Mouse (Mus musculus) bone marrow, adult 2 months (tissue): ENCODE results near the gene Raver2. TPM values are rescaled to one million over a fixed set of nuclear protein-coding genes. Genes with fewer than 3 reads are reported as not detected.
"Not testable (repeated sequence)": the region's sequence is repeated elsewhere in the genome, so short reads cannot be mapped to it uniquely, and the experiment has no call there.

Source experiments
- H3K27ac ChIP-seq: fragments of 200-500 bp; 2 replicates; pipeline ENCODE4 v1.5.1; 2012; ENCODE audit warnings: low read depth, mild to moderate bottlenecking, control low read depth, inconsistent platforms, low read length; ENCODE audit not compliant: control insufficient read depth, poor library complexity, insufficient read depth
- H3K4me1 ChIP-seq: fragments of 200-500 bp; 2 replicates; pipeline ENCODE4 v1.6.1; 2011; ENCODE audit warnings: low read length; ENCODE audit not compliant: control insufficient read depth, insufficient read depth
- H3K4me3 ChIP-seq: fragments of 200-500 bp; replicated peaks from 2 replicates; pipeline ENCODE3; 2011; ENCODE audit warnings: mild to moderate bottlenecking, low read depth, low read length, control low read depth; ENCODE audit not compliant: control insufficient read depth
- CTCF ChIP-seq: fragments of 200-500 bp; IDR thresholded peaks from 2 replicates; pipeline ENCODE4 v1.5.1; 2011; ENCODE audit warnings: low read length, control low read depth; ENCODE audit not compliant: control insufficient read depth, insufficient read depth
- POLR2A ChIP-seq: fragments of 200-500 bp; IDR thresholded peaks from 2 replicates; pipeline ENCODE4 v1.6.1; 2011; ENCODE audit warnings: low read depth, mild to moderate bottlenecking, control low read depth, low read length, borderline replicate concordance; ENCODE audit not compliant: control insufficient read depth
- WGBS: fragments of 180-500 bp; shearing (Covaris S2); methylation state at CpG from one replicate; pipeline ENCODE4 v1.1.7; 2018; 5-methylcytosine and 5-hydroxymethylcytosine counted together
- polyA plus RNA-seq: library from polyadenylated mRNA; stranded (reverse); fragments of >200 nt; gene quantifications from 2 replicates; pipeline ENCODE4 v1.2.4, GENCODE M21; 2011; ENCODE audit warnings: low replicate concordance; ENCODE audit not compliant: missing spikeins, insufficient read depth, insufficient read length

Raver2 gene
- polyA plus RNA-seq, 1 experiment = not detected

DNA sequence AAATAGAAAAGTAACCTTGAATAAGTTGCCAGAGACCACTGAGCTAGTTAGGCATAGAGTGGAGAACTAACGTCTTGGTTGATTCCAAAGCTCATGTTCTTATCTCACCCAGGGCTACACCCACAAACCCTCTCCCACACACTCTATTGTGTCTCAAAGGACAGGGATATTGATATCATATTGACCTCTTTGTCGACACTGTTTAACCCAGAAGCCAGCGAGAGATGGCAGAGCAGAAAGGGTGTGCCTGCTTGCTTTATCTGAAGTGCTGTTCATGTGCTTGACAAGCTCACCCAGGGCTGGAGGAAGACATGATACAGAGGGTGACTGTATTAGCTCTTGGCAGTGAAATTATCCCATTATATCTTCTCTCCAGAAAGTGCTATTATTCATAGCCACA is 11.2 kb downstream of the Raver2 start:
- Histone ChIP-seq H3K4me1 (no peaks in the 10 kb centered on the region), H3K27ac (no peak overlapping the region), H3K4me3 (no peak overlapping the region)
- WGBS = 74% methylated on average over 3 of the region's 3 CpGs
- TF ChIP-seq CTCF (no peak), POLR2A (no peak)

DNA sequence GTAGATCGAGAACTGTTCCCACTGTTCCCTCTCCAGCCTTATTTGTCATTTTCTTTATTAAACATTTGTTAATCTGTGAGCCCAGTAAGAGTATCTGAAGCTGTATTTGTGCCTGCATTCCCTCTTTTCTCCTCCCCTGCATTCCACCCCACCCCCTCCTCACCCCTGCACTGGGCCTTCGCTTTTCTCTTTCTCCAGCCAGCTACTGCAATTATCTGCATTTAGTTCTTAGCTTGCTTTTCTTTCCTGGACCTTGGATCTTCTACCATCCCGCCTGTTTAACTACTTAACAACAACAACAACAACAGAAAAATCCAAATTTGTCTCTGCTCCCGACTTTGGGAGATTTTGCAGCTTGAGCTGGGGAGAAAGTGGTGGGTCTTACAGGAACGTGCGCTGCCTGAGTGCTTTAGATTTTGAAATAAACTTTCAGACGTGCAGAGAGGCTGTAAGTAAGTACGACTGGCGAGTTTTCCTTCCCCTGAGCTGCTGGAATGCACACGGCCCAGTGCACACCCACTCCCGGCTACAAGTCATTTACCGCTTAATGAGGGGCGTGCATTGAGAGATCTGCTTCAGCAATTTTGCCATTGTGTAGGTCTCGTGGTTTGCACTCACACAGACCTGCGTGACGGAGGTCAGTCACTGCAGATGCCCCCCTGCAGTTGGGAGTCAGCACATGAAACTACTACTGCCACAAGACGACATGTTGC is 13.5 kb downstream of the Raver2 start:
- no peak overlapping the region for H3K27ac ChIP-seq
- no peak overlapping the region for H3K4me3 ChIP-seq
- no peaks in the 10 kb centered on the region for H3K4me1 ChIP-seq
- WGBS = 74% methylated on average over 17 of the region's 17 CpGs
- TF ChIP-seq CTCF = no peak

GRCm38 (mm10) chr4:101084863-101085262 is 16.1 kb downstream of the Raver2 start:
- no peak overlapping the region for H3K27ac ChIP-seq
- no peaks in the 10 kb centered on the region for H3K4me1 ChIP-seq
- WGBS = 86% methylated on average over 4 of the region's 4 CpGs
- H3K4me3 ChIP-seq = no peak overlapping the region
- TF ChIP-seq POLR2A (no peak), CTCF (no peak)

DNA sequence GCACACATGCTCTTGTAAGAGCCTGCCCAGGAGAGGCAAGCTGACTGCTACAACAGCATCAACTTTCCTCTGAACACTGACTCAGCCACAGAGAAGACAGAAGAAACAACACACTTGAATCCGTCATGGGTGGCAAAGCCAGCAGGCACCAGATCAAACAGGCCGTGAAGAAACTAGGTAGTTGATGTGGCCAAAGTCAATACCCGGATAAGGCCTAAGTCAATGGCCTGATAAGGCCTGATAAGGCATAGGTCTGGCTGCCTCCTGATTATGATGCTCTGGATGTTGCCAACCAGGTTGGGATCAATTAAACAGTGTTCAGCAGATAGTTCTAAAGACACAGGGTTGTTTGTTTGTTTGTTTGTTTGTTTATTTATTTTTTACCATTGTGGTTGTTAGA is 17.3 kb downstream of the Raver2 start:
- no peak for TF ChIP-seq CTCF
- Histone ChIP-seq H3K4me1 (no peaks in the 10 kb centered on the region), H3K27ac (no peak overlapping the region), H3K4me3 (no peak overlapping the region)
- WGBS = 77% methylated on average over 3 of the region's 3 CpGs

DNA sequence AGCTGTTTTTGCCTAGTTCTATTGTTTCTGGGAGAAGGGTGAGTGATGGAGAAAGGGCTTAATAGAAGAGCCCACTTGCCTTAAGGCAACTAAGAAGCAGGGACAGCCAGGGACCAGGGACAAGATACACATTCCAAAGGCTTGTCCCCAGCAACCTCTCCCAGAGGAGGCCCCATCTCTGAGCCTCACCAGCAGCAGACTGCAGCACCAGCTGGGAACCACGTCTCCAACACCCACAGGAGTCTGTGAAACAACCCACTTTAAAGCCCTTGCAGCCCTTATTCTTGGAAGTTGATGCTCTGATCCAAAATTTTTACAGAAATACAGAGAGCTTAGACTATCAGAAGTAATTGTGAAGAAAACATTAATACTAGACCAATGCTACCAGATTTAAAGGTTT is 18.9 kb downstream of the Raver2 start:
- H3K27ac ChIP-seq = no peak overlapping the region
- no peaks in the 10 kb centered on the region for H3K4me1 ChIP-seq
- WGBS = 71% methylated on average over 1 of the region's 1 CpGs
- H3K4me3 ChIP-seq = no peak overlapping the region
- TF ChIP-seq POLR2A (no peak), CTCF (no peak)

DNA sequence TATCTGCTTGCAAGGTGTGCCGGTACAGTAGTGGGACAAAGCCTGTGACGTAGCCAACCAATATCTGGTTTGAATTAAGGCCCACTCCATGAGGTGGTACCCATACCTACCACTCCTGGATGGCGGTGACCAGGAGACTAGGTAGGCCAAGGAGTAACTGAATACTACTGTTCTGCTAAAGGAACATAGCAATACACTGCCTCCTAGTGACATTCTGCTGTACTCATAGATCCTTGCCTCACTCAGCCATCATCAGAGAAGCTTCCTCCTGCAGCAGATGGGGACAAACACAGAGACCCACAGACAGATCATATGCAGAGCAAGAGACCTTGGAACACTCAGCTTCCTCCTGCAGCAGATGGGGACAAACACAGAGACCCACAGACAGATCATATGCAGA is 21.8 kb downstream of the Raver2 start:
- not testable (repeated sequence) for H3K27ac ChIP-seq, H3K4me3 ChIP-seq
- 85% methylated on average over 3 of the region's 3 CpGs for WGBS

DNA sequence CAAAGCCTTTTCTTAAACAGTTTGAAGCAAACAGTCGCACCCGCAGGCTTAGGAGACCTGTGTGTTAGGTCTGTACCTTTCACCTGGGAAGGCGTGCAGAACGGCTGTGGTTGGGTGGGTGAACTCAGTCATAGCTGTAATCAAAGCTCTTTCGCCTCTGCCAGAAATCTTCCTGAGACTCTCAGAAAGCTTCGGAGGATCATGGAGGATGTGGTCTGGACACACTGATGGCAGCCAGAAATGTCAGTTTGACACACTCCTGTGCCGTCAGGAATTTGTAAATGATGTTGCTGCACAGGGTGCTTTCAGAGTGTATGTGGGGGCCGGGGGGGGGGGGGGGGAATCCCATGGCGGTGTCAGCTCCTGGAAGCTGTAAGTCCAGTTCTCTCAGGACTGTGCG is 24.5 kb downstream of the Raver2 start:
- Histone ChIP-seq H3K4me3 (no peak overlapping the region), H3K27ac (no peak overlapping the region), H3K4me1 (no peaks in the 10 kb centered on the region)
- 89% methylated on average over 10 of the region's 10 CpGs for WGBS
- TF ChIP-seq POLR2A = no peak
- TF ChIP-seq CTCF = no peak

More for the DNA sequence above, 21.8 kb downstream of the Raver2 start:
- not testable (repeated sequence) for H3K4me1 ChIP-seq

- no peaks in the 10 kb centered on the region for H3K4me1 ChIP-seq
- H3K4me3 ChIP-seq = no peak overlapping the region
- H3K27ac ChIP-seq = no peak overlapping the region
- 78% methylated on average over 12 of the region's 12 CpGs for WGBS
- no peak for TF ChIP-seq POLR2A
- TF ChIP-seq CTCF = no peak
Observed at GRCm38 (mm10) chr4:101107122-101107521, 38.3 kb downstream of the Raver2 start.

DNA sequence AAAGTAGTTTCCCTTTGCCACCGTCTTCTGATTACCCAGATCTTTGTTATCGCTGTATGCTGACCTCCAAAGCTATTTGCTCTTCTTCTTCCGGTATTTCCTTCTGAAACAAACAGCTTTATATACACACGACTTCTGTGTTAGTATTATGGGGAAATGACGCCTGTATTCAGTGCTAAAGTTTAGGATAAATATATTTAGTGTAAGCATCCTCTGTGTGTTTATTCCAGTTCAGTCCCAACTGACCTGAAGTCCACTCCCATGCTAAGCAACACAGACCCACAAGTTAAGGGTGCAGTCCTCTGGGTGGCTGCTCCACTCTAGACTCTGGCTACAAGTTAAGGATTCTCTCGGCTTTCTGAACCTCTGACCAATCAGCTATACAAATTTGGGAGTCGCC is 52.2 kb downstream of the Raver2 start:
- Histone ChIP-seq H3K4me3 (no peak overlapping the region), H3K4me1 (no peaks in the 10 kb centered on the region), H3K27ac (no peak overlapping the region)
- 85% methylated on average over 7 of the region's 7 CpGs for WGBS
- no peak for TF ChIP-seq POLR2A
- TF ChIP-seq CTCF = no peak
